8 mouse cellular contexts compared by ENCODE assay signal in genomic region chr10:112928452-112929221, GRCm38 (mm10). TPM values are rescaled to one million over a fixed set of nuclear protein-coding genes. Genes with fewer than 3 reads are reported as not detected.
DNase-seq lines count a peak whose midpoint lies in the region; ATAC-seq and TF ChIP-seq lines count a peak whose summit lies in the region.

Atxn7l3b (minus strand) TSS chr10:112929001.

- H3K4me1 ChIP-seq in heart, embryonic 12.5 days (replicated peaks) = peaks cover 25% of the 10 kb centered on the region
- H3K4me1 ChIP-seq in kidney, postnatal 0 days (replicated peaks; ENCODE audit: insufficient read depth, low read length) = no peaks in the 10 kb centered on the region; the same call in 1 of the 2 replicates
- peaks cover 18% of the 10 kb centered on the region for H3K4me1 ChIP-seq in liver, embryonic 11.5 days (replicated peaks; ENCODE audit: control insufficient read depth, insufficient read depth, low read length)
- peaks cover 16% of the 10 kb centered on the region; the same call in 1 of the 2 replicates for H3K4me1 ChIP-seq in stomach, embryonic 14.5 days (ENCODE audit: control insufficient read depth, insufficient read depth, low read length)

- no peaks in the 10 kb centered on the region for H3K27me3 ChIP-seq in heart, embryonic 12.5 days (replicated peaks)
- no peaks in the 10 kb centered on the region for H3K27me3 ChIP-seq in kidney, postnatal 0 days (ENCODE audit: insufficient read depth, low read length)
- no peaks in the 10 kb centered on the region for H3K27me3 ChIP-seq in liver, embryonic 11.5 days (replicated peaks; ENCODE audit: control insufficient read depth, insufficient read depth, low read length)
- H3K27me3 ChIP-seq in stomach, embryonic 14.5 days (ENCODE audit: control insufficient read depth, insufficient read depth, low read length) = no peaks in the 10 kb centered on the region

- peaks cover 24% of the 10 kb centered on the region for H3K36me3 ChIP-seq in heart, embryonic 12.5 days
- peaks cover 9% of the 10 kb centered on the region for H3K36me3 ChIP-seq in kidney, postnatal 0 days (ENCODE audit: insufficient read depth, low read length)
- peaks cover 21% of the 10 kb centered on the region for H3K36me3 ChIP-seq in liver, embryonic 11.5 days (ENCODE audit: control insufficient read depth, insufficient read depth, low read length)
- H3K36me3 ChIP-seq in stomach, embryonic 14.5 days (ENCODE audit: control insufficient read depth, insufficient read depth, low read length) = peaks cover 26% of the 10 kb centered on the region

- peak; percentile 93 for DNase-seq in CD4-positive helper T cell, adult 2 months (ENCODE audit: low read depth, low spot score)
- DNase-seq in brain, embryonic 18.5 days (ENCODE audit: low read depth, low spot score) = peak; percentile 85
- DNase-seq in kidney, postnatal 0 days (ENCODE audit: low spot score) = peak; percentile 92
- DNase-seq in liver, embryonic 11.5 days (ENCODE audit: low spot score) = peak; percentile 94
- peak; percentile 95 for DNase-seq in naive thymus-derived CD4-positive, alpha-beta T cell, adult 2 months (ENCODE audit: low read depth)

- TF ChIP-seq CTCF in kidney, postnatal 0 days (IDR thresholded peaks at IDR 0.05; ENCODE audit: low read depth) = no peak

- H3K9me3 ChIP-seq in heart, embryonic 12.5 days (replicated peaks) = no peaks in the 10 kb centered on the region
- no peaks in the 10 kb centered on the region for H3K9me3 ChIP-seq in kidney, postnatal 0 days (replicated peaks; ENCODE audit: low read length)
- H3K9me3 ChIP-seq in liver, embryonic 11.5 days (ENCODE audit: control insufficient read depth, low read length) = no peaks in the 10 kb centered on the region
- no peaks in the 10 kb centered on the region for H3K9me3 ChIP-seq in stomach, embryonic 14.5 days (ENCODE audit: control insufficient read depth, low read depth, low read length)

- under 1% methylated on average over 70 of the region's 70 CpGs for WGBS in heart, embryonic 12.5 days
- 1% methylated on average over 70 of the region's 70 CpGs for WGBS in kidney, postnatal 0 days
- 2% methylated on average over 70 of the region's 70 CpGs for WGBS in liver, embryonic 11.5 days
- 1% methylated on average over 70 of the region's 70 CpGs for WGBS in stomach, embryonic 14.5 days

- peak within 1 kb of the TSS; percentile 98 for H3K27ac ChIP-seq in heart, embryonic 12.5 days (ENCODE audit: poor library complexity, severe bottlenecking)
- H3K27ac ChIP-seq in kidney, postnatal 0 days = peak within 1 kb of the TSS; percentile 94
- peak within 1 kb of the TSS; percentile 91 for H3K27ac ChIP-seq in liver, embryonic 11.5 days (ENCODE audit: low read depth, low read length)
- peak within 1 kb of the TSS; percentile 91 for H3K27ac ChIP-seq in stomach, embryonic 14.5 days (ENCODE audit: low read length)

- H3K4me3 ChIP-seq in heart, embryonic 12.5 days = peak within 1 kb of the TSS; percentile 89
- H3K4me3 ChIP-seq in kidney, postnatal 0 days (replicated peaks; ENCODE audit: low read depth, low read length) = peak within 1 kb of the TSS; percentile 65
- peak within 1 kb of the TSS; percentile 80 for H3K4me3 ChIP-seq in liver, embryonic 11.5 days (ENCODE audit: low read depth, low read length)
- H3K4me3 ChIP-seq in stomach, embryonic 14.5 days (ENCODE audit: low read depth, low read length) = peak within 1 kb of the TSS; percentile 73

- H3K9ac ChIP-seq in heart, embryonic 12.5 days = peak within 1 kb of the TSS; percentile 99
- peak within 1 kb of the TSS; percentile 90 for H3K9ac ChIP-seq in kidney, postnatal 0 days (ENCODE audit: low read depth, low read length)
- H3K9ac ChIP-seq in liver, embryonic 11.5 days (ENCODE audit: low read depth, low read length) = peak within 1 kb of the TSS; percentile 92
- H3K9ac ChIP-seq in stomach, embryonic 14.5 days (replicated peaks; ENCODE audit: low read depth, low read length) = peak within 1 kb of the TSS; percentile 83

- ATAC-seq in erythroid progenitor cell, adult 5-6 weeks (replicated peaks; ENCODE audit: low FRiP score, poor library complexity, severe bottlenecking) = peak; percentile 93
- ATAC-seq in heart, embryonic 12.5 days (ENCODE audit: insufficient number of reproducible peaks, low FRiP score) = peak; percentile 100
- peak; percentile 100 for ATAC-seq in kidney, postnatal 0 days (replicated peaks; ENCODE audit: low FRiP score, low read depth)
- ATAC-seq in liver, embryonic 11.5 days (replicated peaks; ENCODE audit: low FRiP score) = peak; percentile 99
- ATAC-seq in stomach, embryonic 14.5 days (ENCODE audit: insufficient number of reproducible peaks, insufficient read depth, low FRiP score, low read depth) = peak; percentile 99

- peak within 1 kb of the TSS; percentile 81 for H3K4me2 ChIP-seq in heart, embryonic 12.5 days
- H3K4me2 ChIP-seq in kidney, postnatal 0 days (ENCODE audit: low read length) = peak within 1 kb of the TSS; percentile 77
- peak within 1 kb of the TSS; percentile 83 for H3K4me2 ChIP-seq in liver, embryonic 11.5 days
- H3K4me2 ChIP-seq in stomach, embryonic 14.5 days (replicated peaks; ENCODE audit: low read depth, low read length) = peak within 1 kb of the TSS; percentile 74

RNA-seq across cellular contexts. Expression of gene Atxn7l3b, which starts in this region (rescaled TPM):
- total RNA-seq in erythroid progenitor cell, adult 5-6 weeks (2015; ENCODE audit: low replicate concordance) = 20.5 and 22.6 TPM in 2 replicates
- total RNA-seq in erythroid progenitor cell, adult 5-6 weeks (2017; ENCODE audit: low replicate concordance) = 18.2 and 21.9 TPM in 2 replicates
- 139 and 144 TPM in 2 replicates for polyA plus RNA-seq in heart, embryonic 12.5 days (2016; fragmentation: Nextera tagmentation; extraction: Ambion mirVana)
- 237 and 244 TPM in 2 replicates for polyA plus RNA-seq in kidney, postnatal 0 days (2015; fragmentation: Nextera tagmentation; extraction: Ambion mirVana)
- 101 and 109 TPM in 2 replicates for polyA plus RNA-seq in liver, embryonic 11.5 days (2014; fragmentation: Nextera tagmentation; extraction: Ambion mirVana)
- polyA plus RNA-seq in stomach, embryonic 14.5 days (2014; fragmentation: Nextera tagmentation; extraction: Ambion mirVana) = 173 and 194 TPM in 2 replicates

Comparison
In these comparisons a context has a peak if more than half of its experiments do, and no peak if none do; other contexts are left out.
1. Peak in every context shown above with its lines: DNase-seq, ATAC-seq, H3K4me3 ChIP-seq and H3K27ac ChIP-seq.